Mouse (Mus musculus): ENCODE results near the gene Dab2ip. TPM values are rescaled to one million over a fixed set of nuclear protein-coding genes. Genes with fewer than 3 reads are reported as not detected.

The Dab2ip gene
- total and polyA plus RNA-seq, 3 experiments: 4.9 to 15.6 (median 7.8) TPM

GRCm38 (mm10) chr2:35570743-35571142 is 12.7 kb downstream of the Dab2ip start:
- H3K4me2 ChIP-seq (ENCODE audit: insufficient read depth, low read depth, poor library complexity, severe bottlenecking): no peak overlapping the region
- dilution Hi-C loops (cut with MboI; ENCODE audit: extremely low pct_ligation_motif_present, extremely low pct_unique_long_range_greater_than_20kb, low sequenced_read_pairs) (no loop called here), in situ Hi-C loops (cut with MboI; ENCODE audit: low pct_ligation_motif_present, low pct_unique_long_range_greater_than_20kb, low sequenced_read_pairs) (loop anchor here (25.0 kb wide), 1 partner anchor 642 kb away; no protein-coding TSS in a partner anchor)
- H3K4me1 ChIP-seq (ENCODE audit: control insufficient read depth in 1 of 2, insufficient read depth in 2 of 2): no peaks in the 10 kb centered on the region
- DNase-seq (ENCODE audit: extremely low read depth): no peak
- TF ChIP-seq CTCF (conservative IDR thresholded peaks at IDR 0.05 in 1 of 2, IDR thresholded peaks at IDR 0.05 in 1 of 2; ENCODE audit: low read depth in 2 of 2, low read length in 2 of 2) (no peak), CHD2 (IDR thresholded peaks at IDR 0.05; ENCODE audit: low read length) (no peak), KAT2A (IDR thresholded peaks at IDR 0.05; ENCODE audit: insufficient replicate concordance, low read length) (no peak), EP300 (IDR thresholded peaks at IDR 0.05; ENCODE audit: low read length) (no peak), NELFE (IDR thresholded peaks at IDR 0.05; ENCODE audit: low read depth, low read length) (no peak), MYC (IDR thresholded peaks at IDR 0.05; ENCODE audit: low read depth, low read length) (no peak), SIN3A (IDR thresholded peaks at IDR 0.05; ENCODE audit: low read length) (no peak), MEF2A (IDR thresholded peaks at IDR 0.05; ENCODE audit: borderline replicate concordance, low read depth, low read length) (no peak), GABPA (IDR thresholded peaks at IDR 0.05; ENCODE audit: insufficient replicate concordance, low read depth, low read length) (no peak), JUN (IDR thresholded peaks at IDR 0.05; ENCODE audit: insufficient read depth, low read depth, low read length) (no peak), MAFK (IDR thresholded peaks at IDR 0.05; ENCODE audit: insufficient replicate concordance, low read length) (no peak), USF1 (IDR thresholded peaks at IDR 0.05; ENCODE audit: low read depth, low read length) (no peak), ETS1 (conservative IDR thresholded peaks at IDR 0.05; ENCODE audit: low read depth, low read length) (no peak), MXI1 (IDR thresholded peaks at IDR 0.05; ENCODE audit: low read depth, low read length) (no peak), ELF1 (IDR thresholded peaks at IDR 0.05; ENCODE audit: low read depth, low read length) (no peak), SMC3 (IDR thresholded peaks at IDR 0.05; ENCODE audit: low read depth, low read length) (no peak), ZMIZ1 (IDR thresholded peaks at IDR 0.05; ENCODE audit: low read depth, low read length) (no peak), ZC3H11A (IDR thresholded peaks at IDR 0.05; ENCODE audit: low read depth, low read length) (no peak), IRF4 (IDR thresholded peaks at IDR 0.05; ENCODE audit: low read depth, low read length) (no peak), RAD21 (IDR thresholded peaks at IDR 0.05; ENCODE audit: low read depth, low read length) (no peak)
- no peak overlapping the region for H3K27ac ChIP-seq (ENCODE audit: insufficient read depth, low read depth)
- no peak overlapping the region for H3K9ac ChIP-seq (ENCODE audit: insufficient read depth, low read depth)
- no peak overlapping the region for H3K4me3 ChIP-seq (replicated peaks in 1 of 3; ENCODE audit: low read depth in 2 of 3, low read length in 2 of 3, poor library complexity in 1 of 3)
- H3K79me2 ChIP-seq (replicated peaks; ENCODE audit: control insufficient read depth, extremely low read depth, insufficient read depth, poor library complexity, severe bottlenecking): no peaks in the 10 kb centered on the region
- H3K9me3 ChIP-seq (replicated peaks; ENCODE audit: low read length): peaks cover 2% of the 10 kb centered on the region
- H3K36me3 ChIP-seq (replicated peaks in 1 of 2; ENCODE audit: control insufficient read depth in 1 of 2, insufficient read depth in 1 of 2, low read length in 1 of 2): no peaks in the 10 kb centered on the region
- no peaks in the 10 kb centered on the region for H3K27me3 ChIP-seq (replicated peaks)

- dilution Hi-C loops (cut with MboI; ENCODE audit: extremely low pct_ligation_motif_present, extremely low pct_unique_long_range_greater_than_20kb, low sequenced_read_pairs): no loop called here
- Histone ChIP-seq H3K27me3 (replicated peaks) (peaks cover 5% of the 10 kb centered on the region), H3K36me3 (replicated peaks in 1 of 2; ENCODE audit: control insufficient read depth in 1 of 2, insufficient read depth in 1 of 2, low read length in 1 of 2) (no peaks in the 10 kb centered on the region), H3K9ac (ENCODE audit: insufficient read depth, low read depth) (no peak overlapping the region), H3K4me3 (replicated peaks in 1 of 3; ENCODE audit: low read depth in 2 of 3, low read length in 2 of 3, poor library complexity in 1 of 3) (no peak overlapping the region), H3K27ac (ENCODE audit: insufficient read depth, low read depth) (no peak overlapping the region), H3K4me1 (ENCODE audit: control insufficient read depth in 1 of 2, insufficient read depth in 2 of 2) (no peaks in the 10 kb centered on the region), H3K4me2 (ENCODE audit: insufficient read depth, low read depth, poor library complexity, severe bottlenecking) (no peak overlapping the region), H3K79me2 (replicated peaks; ENCODE audit: control insufficient read depth, extremely low read depth, insufficient read depth, poor library complexity, severe bottlenecking) (no peaks in the 10 kb centered on the region), H3K9me3 (replicated peaks; ENCODE audit: low read length) (peaks cover 2% of the 10 kb centered on the region)
- DNase-seq (ENCODE audit: extremely low read depth): no peak
- in situ Hi-C loops (cut with MboI; ENCODE audit: low pct_ligation_motif_present, low pct_unique_long_range_greater_than_20kb, low sequenced_read_pairs): loop anchor here (25.0 kb wide), 1 partner anchor 638 kb away; no protein-coding TSS in a partner anchor
- TF ChIP-seq POLR2A (IDR thresholded peaks at IDR 0.05; ENCODE audit: low read depth, low read length): no peak
- TF ChIP-seq HCFC1 (IDR thresholded peaks at IDR 0.05; ENCODE audit: low read depth, low read length): no peak
- no peak for TF ChIP-seq IRF4 (IDR thresholded peaks at IDR 0.05; ENCODE audit: low read depth, low read length)
Observed at GRCm38 (mm10) chr2:35574643-35575042, 16.6 kb downstream of the Dab2ip start.
